Mouse (Mus musculus) splenic B cell, adult 2 months (primary cell): Measurements from ENCODE around the gene Ehbp1.

Experiments used
- DNase-seq: peaks from one replicate; pipeline ENCODE4 v3.0.0-alpha.2; 2011; ENCODE audit warnings: low read depth, low spot score
- H3K27me3 ChIP-seq: 2 replicates; pipeline ENCODE4 v1.6.1; 2012; ENCODE audit warnings: mild to moderate bottlenecking, low read length, moderate library complexity, mixed read lengths; ENCODE audit not compliant: control insufficient read depth, poor library complexity, insufficient read depth, severe bottlenecking
- H3K36me3 ChIP-seq: 2 replicates; pipeline ENCODE4 v1.6.1; 2012; ENCODE audit warnings: mild to moderate bottlenecking, low read length, moderate library complexity, mixed read lengths; ENCODE audit not compliant: control insufficient read depth, poor library complexity, insufficient read depth, severe bottlenecking

Ehbp1 gene

DNA sequence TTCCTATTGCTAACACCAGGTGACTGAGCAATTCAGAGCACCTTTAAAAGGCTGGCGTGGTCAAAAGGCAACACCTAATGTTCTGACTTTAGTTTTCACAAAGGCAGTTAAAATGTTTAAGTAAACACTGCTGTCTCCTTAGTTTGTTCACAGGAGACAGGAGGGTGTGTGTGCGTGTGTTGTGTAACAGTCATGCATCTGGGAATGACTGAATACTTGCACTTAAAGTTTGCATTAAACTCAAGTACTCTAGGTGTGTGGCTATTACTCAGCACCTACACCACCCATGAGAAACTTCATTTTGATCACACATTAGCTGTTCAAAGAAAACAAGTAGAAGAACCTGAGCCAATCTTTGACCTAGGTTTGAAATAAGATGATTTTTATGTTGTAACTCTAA lies 201.4 kb downstream of the Ehbp1 start:
- H3K27me3 ChIP-seq = no peaks in the 10 kb centered on the region
- DNase-seq = no peak
- H3K36me3 ChIP-seq = no peaks in the 10 kb centered on the region

DNA sequence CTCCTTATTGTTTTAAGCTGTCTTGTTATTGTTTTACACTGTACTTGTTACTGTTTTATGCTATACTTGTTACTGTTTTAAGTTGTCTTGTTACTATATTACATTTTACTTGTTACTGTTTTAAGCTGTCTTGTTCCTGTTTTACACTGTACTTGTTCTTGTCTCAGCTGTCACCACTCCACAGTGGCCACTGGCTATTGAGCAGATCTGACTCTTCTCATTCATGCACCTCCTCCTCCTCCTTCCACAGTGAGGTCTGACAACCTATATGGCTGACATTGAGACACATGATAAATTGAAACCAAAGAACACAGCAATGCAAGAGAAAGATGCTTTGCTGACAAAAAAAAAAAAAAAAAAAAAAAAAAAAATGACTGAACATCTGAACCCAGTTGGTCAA lies 203.6 kb downstream of the Ehbp1 start:
- DNase-seq = no peak
- Histone ChIP-seq H3K36me3 (no peaks in the 10 kb centered on the region), H3K27me3 (no peaks in the 10 kb centered on the region)

DNA sequence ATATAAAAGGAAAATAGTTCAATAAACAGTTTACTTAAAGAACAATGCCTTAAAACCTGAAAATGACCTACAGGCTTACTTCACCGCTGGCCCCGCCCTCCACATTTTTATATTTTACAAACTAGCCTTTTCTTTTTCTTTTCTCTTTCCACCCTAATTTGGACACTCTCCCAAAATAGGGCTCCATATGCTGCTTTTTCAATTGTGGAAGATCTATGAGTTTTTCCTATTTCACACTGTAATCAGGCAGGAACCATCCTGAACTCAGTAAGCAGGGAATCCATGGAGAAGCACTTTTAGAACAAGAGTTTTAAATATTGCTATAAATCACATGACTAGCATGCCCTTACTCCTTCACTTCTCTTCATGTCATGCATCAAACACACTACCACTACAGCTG lies 216.9 kb downstream of the Ehbp1 start:
- no peak for DNase-seq
- no peaks in the 10 kb centered on the region for H3K27me3 ChIP-seq
- H3K36me3 ChIP-seq = no peaks in the 10 kb centered on the region

DNA sequence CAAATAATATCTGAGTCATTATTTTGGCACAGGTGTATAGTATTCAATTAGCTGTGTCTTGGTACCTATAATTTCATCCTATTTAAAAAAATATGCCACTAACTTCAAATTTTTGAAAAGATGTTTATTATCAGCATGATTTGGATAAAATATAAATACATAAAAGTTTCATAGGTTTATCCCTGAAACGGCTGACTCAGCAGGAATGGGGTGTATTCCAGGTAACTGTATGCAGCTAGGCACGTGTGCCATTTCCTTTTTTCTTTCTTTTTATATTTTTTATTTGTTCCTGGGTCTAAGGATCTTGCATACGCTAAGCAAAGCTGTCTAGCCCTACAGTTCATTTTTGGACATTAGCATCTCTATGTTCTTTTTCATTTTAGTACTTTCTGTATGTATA lies 223.2 kb downstream of the Ehbp1 start:
- no peaks in the 10 kb centered on the region for H3K27me3 ChIP-seq
- no peak for DNase-seq

DNA sequence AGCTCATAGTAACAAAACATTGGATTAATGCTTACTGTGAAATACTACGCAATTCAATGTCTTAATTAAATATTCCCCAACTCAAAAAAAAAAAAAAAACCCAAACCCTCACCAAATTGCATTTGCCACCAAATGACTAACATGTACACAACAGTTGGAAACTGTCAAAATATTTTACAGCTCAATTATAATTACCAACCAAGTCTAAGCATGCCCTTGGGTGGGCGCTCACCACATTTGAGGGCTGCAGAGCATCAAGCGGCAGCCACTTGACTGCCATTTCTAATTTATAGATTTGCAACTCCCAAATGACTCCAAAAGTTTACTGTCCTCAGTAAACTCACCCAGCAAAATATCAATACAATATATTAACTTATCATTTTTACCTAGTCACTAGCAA lies 229.9 kb downstream of the Ehbp1 start:
- no peaks in the 10 kb centered on the region for H3K27me3 ChIP-seq
- DNase-seq = no peak
- no peaks in the 10 kb centered on the region for H3K36me3 ChIP-seq

More for the DNA sequence above, 223.2 kb downstream of the Ehbp1 start:
- H3K36me3 ChIP-seq = no peaks in the 10 kb centered on the region

DNA sequence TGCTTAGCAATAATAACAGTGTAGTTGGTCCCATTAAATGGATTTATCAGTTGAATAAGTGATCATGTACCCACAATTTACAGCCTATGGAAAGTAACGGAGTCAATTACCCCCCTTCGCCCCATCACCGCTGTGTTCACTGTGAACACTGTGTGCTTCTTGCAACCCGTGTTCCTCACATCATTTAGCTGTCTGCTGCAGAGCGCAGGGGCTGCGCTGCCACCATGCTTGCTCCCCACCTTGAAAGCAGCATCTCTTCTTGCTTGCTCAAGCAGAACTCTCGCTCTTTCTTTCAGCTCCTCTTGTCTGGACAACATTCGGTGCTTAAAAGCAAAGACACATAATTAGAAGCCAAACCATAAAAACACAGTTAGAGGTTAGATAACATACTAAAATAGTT lies 252.7 kb downstream of the Ehbp1 start:
- no peak for DNase-seq
- Histone ChIP-seq H3K36me3 (no peaks in the 10 kb centered on the region), H3K27me3 (no peaks in the 10 kb centered on the region)

DNA sequence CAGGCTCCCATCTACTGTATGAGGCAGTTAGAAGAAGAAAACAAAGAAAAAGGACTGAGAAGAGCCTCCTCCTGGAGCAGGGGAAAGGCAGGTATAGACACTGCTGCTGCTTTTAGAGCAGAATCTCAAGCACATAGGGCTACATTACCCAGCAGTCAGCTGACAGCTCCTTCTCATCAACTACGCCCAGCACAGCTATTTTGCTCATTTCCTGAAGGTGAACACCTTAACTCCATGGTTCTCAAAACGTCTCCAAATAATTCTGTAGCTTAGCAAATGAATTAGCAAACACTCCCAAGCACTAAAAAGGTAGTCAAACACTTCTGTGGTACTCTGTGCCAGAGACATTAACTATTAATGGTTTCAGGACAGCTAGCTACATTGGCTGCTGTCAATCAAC lies 278.7 kb downstream of the Ehbp1 start:
- Histone ChIP-seq H3K27me3 (no peaks in the 10 kb centered on the region), H3K36me3 (no peaks in the 10 kb centered on the region)
- DNase-seq = no peak

DNA sequence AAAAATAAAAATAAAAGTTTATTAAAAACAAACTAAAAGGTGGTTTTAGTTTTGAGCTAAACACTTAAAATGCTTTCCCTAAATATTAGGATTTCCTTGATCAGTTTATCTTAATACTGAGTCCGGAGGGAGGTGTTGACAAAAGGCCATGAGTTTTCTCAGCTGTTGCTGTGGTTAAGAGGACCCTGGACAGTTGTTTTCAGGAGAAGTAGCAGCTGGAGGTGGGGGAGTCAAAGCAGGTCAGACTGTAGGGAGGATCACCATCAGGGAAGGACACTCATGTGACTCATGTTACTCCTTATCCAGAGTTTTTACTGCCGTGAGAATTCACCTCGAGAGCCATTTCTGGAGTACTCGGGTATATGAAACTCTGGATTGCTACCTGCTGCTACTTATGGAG lies 280.4 kb downstream of the Ehbp1 start:
- no peaks in the 10 kb centered on the region for H3K27me3 ChIP-seq
- no peak for DNase-seq
- no peaks in the 10 kb centered on the region for H3K36me3 ChIP-seq

DNA sequence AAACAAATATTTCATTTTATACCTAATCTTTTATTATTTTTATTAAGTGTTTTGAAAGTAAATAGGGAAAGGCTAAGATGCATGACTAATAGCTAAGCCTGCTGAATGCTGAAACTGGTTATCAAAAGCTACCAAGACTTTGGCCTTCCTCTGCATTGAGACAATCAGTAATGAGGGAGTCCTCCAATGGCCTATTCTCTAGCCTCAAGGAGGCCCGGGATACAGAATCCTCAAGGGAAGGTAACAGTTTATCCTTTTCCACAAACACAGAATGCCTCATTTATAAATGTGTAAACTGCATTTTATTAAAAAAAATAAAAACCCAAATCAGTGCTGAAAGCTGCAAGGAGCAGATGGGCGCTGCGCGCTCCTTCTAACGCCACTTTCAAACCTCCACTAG lies 284.6 kb downstream of the Ehbp1 start:
- H3K27me3 ChIP-seq = no peaks in the 10 kb centered on the region
- no peaks in the 10 kb centered on the region for H3K36me3 ChIP-seq
- DNase-seq = no peak

DNA sequence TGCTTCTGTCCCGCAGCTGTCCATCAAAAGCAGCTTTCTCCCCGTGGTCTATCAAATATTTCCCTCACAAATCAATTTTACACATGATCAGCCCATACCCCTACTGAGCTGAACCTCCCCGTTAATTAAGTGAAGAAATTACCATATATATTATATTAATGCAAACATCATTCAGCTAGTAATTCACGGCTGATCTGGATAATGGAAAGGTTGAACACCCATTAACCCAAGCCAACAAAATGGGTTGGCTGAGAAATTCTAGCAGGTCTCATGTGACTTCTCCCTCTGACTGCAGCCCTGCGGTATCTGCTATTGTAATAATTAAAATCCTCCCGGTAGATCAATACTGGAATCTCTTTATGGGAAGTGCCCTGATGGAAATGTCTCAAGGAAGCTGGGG lies 286.2 kb downstream of the Ehbp1 start:
- no peaks in the 10 kb centered on the region for H3K27me3 ChIP-seq
- no peak for DNase-seq
- no peaks in the 10 kb centered on the region for H3K36me3 ChIP-seq

DNA sequence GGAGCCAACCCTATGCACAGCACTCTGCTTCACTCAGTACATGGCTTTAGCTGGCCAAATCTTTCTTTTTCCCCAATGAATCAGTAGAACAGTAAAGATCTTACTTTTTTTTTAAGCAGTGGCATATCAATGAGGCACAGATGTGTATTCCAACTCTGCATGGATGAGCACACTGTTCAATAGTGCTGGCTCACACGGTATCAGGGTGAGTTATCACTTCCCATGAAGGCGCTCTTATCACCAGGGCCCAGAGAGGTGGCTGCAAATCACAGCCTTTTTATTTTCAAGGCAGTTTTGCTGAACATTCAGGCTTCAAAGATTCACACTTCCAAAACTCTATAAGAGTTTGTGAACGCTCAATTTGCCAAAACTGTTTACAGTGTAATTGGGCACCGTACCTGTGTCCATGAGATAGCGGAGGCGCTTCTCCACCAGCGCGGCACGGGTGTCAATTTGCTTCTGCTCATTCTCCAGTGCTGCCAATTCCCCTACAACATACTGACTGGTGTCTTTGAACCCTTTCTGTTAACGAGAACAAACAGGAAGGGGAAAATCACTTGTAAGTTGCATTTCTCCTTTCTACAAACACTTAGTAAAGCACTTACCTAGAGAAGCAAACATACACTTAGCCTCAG lies 288.9 kb downstream of the Ehbp1 start:
- DNase-seq = no peak

DNA sequence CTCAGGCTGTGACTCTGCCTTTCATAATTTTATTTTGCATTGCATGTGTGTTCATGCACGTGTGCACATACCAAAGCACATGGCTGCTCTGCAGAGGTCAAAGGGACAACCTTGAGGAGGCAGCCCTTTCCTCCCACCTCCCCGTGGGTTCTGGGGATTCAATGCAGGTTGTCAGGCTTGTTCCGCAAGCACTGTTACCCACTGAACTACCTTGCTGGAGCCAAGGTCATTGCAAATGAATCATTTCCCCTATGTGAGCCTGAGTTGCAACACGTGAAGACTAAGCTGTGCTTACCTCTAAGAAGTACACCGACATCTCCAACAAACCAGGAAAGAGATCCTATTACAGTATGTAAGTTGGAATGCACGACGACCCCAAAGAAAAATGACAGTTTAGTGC lies 291.2 kb downstream of the Ehbp1 start:
- no peak for DNase-seq
- Histone ChIP-seq H3K27me3 (no peaks in the 10 kb centered on the region), H3K36me3 (no peaks in the 10 kb centered on the region)

More for the DNA sequence above, 288.9 kb downstream of the Ehbp1 start:
- Histone ChIP-seq H3K36me3 (no peaks in the 10 kb centered on the region), H3K27me3 (no peaks in the 10 kb centered on the region)

DNA sequence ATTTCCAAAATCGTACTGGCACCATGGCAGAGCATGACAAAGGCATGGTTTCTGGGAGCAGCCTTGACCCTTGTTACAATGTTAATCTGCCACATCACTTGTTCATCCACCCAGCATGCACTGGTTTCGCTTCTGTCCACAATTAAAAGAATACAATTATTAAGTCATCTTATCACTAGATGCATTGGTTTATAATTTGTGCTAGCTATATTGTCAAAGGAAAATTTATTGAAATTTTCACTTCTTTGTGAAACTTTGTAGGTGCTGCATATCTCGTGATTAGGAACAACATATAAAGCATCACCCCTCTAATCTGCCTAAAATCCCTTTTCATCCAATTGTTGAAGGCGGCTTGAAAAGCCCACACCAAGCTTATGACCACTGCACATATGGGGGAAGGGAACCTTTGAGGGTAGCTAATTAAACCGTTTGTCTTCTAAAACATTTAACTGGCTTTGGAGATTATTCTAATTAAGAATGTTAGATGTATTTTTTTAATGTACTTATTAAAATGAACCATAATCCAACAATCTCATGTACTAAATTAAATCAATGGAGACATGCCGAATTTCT lies 302.2 kb downstream of the Ehbp1 start:
- no peak for DNase-seq
- no peaks in the 10 kb centered on the region for H3K27me3 ChIP-seq
- no peaks in the 10 kb centered on the region for H3K36me3 ChIP-seq

DNA sequence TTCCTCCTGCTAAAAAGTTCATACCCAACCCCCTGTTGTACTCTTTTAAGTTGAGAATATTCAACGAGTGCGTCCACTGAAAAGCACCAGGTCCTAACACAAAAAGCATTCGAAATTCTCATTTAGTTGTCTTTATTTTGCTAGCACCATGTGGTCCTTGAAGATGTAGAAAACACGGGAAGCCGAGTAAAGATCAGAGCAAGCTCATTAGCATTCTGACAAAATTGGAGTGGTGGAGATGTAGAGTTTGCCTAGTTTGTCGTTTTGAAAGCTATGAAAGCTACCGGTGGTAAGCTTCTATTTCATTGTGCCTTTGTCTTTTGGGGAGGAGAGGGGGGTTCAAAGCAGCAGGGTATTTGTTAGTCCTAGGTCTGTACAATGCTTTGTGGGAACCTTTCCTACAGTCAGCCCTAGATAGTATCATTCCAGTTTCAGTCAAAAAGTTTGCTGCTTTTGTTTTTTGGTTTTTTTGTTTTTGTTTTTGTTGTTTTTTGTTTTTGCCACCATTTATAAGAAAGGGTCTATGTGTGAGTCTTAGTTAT lies 307.5 kb downstream of the Ehbp1 start:
- Histone ChIP-seq H3K36me3 (no peaks in the 10 kb centered on the region), H3K27me3 (no peaks in the 10 kb centered on the region)
- no peak for DNase-seq

DNA sequence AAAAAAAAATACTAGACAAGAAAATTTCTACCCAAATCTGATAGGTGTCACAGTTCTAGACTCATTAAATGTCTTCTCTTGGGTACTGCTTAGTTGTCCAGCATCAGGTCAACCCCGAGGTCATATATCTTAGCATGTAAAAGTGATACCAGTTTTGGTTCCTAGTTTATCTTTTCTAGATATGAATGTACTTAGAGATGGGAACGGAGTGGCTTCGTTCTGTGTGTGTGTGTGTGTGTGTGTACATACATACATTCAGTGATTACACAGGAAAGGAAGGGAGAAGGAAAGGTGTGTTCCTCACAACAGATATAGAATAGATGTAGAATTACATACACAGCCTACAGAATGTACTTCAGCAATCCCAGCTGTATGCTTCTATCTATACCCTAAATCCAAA lies 308.5 kb downstream of the Ehbp1 start:
- DNase-seq = no peak
- H3K27me3 ChIP-seq = no peaks in the 10 kb centered on the region
- no peaks in the 10 kb centered on the region for H3K36me3 ChIP-seq

DNA sequence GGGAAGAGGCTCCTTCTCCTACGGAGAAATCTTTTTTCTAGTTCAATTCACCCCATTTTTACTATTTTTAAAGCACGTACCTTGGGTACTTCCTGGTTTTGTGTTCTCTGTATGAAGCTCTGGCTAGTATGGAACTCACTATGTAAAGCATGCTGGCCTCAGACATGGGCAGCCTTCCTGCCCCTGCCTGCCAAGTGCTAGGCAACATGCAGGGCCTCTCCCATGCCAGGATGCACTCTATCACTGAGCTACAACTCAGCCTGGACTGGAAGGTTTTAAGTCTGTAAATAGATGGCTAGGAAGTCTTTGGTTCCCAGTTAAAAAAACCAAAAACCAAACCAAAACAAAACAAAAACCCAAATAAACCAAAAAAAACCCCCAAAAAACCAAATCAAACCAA lies 321.5 kb downstream of the Ehbp1 start:
- H3K36me3 ChIP-seq = no peaks in the 10 kb centered on the region
- no peaks in the 10 kb centered on the region for H3K27me3 ChIP-seq
- DNase-seq = no peak
